In genomic region chr12:71047473-71048078, GRCm38 (mm10) we compare ENCODE assay signal across 7 mouse cellular contexts. TPM values are rescaled to one million over a fixed set of nuclear protein-coding genes. Genes with fewer than 3 reads are reported as not detected.
DNase-seq lines count a peak whose midpoint lies in the region; ATAC-seq and TF ChIP-seq lines count a peak whose summit lies in the region.

No protein-coding gene starts in this region.

- 37% methylated on average over 8 of the region's 8 CpGs for WGBS in lung, adult 2 months
- WGBS in embryonic facial prominence, embryonic 12.5 days: 60% methylated on average over 8 of the region's 8 CpGs
- 40% methylated on average over 8 of the region's 8 CpGs for WGBS in hindbrain, embryonic 13.5 days
- 32% methylated on average over 8 of the region's 8 CpGs for WGBS in midbrain, postnatal 0 days

- no peaks in the 10 kb centered on the region for H3K9me3 ChIP-seq in embryonic facial prominence, embryonic 12.5 days
- H3K9me3 ChIP-seq in hindbrain, embryonic 13.5 days: no peaks in the 10 kb centered on the region
- H3K9me3 ChIP-seq in midbrain, postnatal 0 days (ENCODE audit: low read length): no peaks in the 10 kb centered on the region

- peaks cover 13% of the 10 kb centered on the region for H3K36me3 ChIP-seq in embryonic facial prominence, embryonic 12.5 days
- peaks cover 18% of the 10 kb centered on the region for H3K36me3 ChIP-seq in hindbrain, embryonic 13.5 days
- no peaks in the 10 kb centered on the region for H3K36me3 ChIP-seq in midbrain, postnatal 0 days (ENCODE audit: insufficient read depth, low read length)

- peak overlapping the region; percentile 41 for H3K4me2 ChIP-seq in embryonic facial prominence, embryonic 12.5 days (replicated peaks)
- peak overlapping the region; percentile 72 for H3K4me2 ChIP-seq in hindbrain, embryonic 13.5 days
- H3K4me2 ChIP-seq in midbrain, postnatal 0 days (ENCODE audit: low read depth, low read length, poor library complexity, severe bottlenecking): peak overlapping the region; percentile 65

- intact Hi-C loops in left cerebral cortex, postnatal 4 days (cut with DNase I): no loop called here
- intact Hi-C loops in left cerebral cortex, postnatal 10 days (cut with DNase I): no loop called here

- peak overlapping the region; percentile 29 for H3K4me3 ChIP-seq in lung, adult 2 months (replicated peaks; ENCODE audit: extremely low read depth, low read depth, low read length)
- no peak overlapping the region for H3K4me3 ChIP-seq in embryonic facial prominence, embryonic 12.5 days
- peak overlapping the region; percentile 47 for H3K4me3 ChIP-seq in hindbrain, embryonic 13.5 days
- peak overlapping the region; percentile 45 for H3K4me3 ChIP-seq in midbrain, postnatal 0 days (ENCODE audit: low read depth, low read length)

- no peak for TF ChIP-seq POLR2A in lung, adult 2 months (IDR thresholded peaks at IDR 0.05; ENCODE audit: borderline replicate concordance, extremely low read depth, low read depth, low read length)

- no peak for DNase-seq in lung, adult 2 months
- no peak for DNase-seq in lung, postnatal 14 days
- DNase-seq in midbrain, postnatal 0 days (ENCODE audit: low spot score): no peak
- no peak for DNase-seq in left cerebral cortex, postnatal 4 days
- DNase-seq in left cerebral cortex, postnatal 10 days (ENCODE audit: extremely low spot score in 1 of 2, low spot score in 2 of 2): no peak

- H3K9ac ChIP-seq in embryonic facial prominence, embryonic 12.5 days: no peak overlapping the region
- H3K9ac ChIP-seq in hindbrain, embryonic 13.5 days: peak overlapping the region; percentile 76
- peak overlapping the region; percentile 70 for H3K9ac ChIP-seq in midbrain, postnatal 0 days (replicated peaks; ENCODE audit: low read length, poor library complexity, severe bottlenecking)

- peaks cover 17% of the 10 kb centered on the region for H3K4me1 ChIP-seq in lung, adult 2 months (ENCODE audit: control insufficient read depth, insufficient read depth, low read length)
- peaks cover 5% of the 10 kb centered on the region; the same call in 1 of the 2 replicates for H3K4me1 ChIP-seq in embryonic facial prominence, embryonic 12.5 days
- H3K4me1 ChIP-seq in hindbrain, embryonic 13.5 days (replicated peaks): peaks cover 34% of the 10 kb centered on the region
- no peaks in the 10 kb centered on the region for H3K4me1 ChIP-seq in midbrain, postnatal 0 days (ENCODE audit: insufficient read depth, low read length)

- H3K27ac ChIP-seq in embryonic facial prominence, embryonic 12.5 days: peak overlapping the region; percentile 90
- H3K27ac ChIP-seq in hindbrain, embryonic 13.5 days: peak overlapping the region; percentile 93
- peak overlapping the region; percentile 89 for H3K27ac ChIP-seq in midbrain, postnatal 0 days (ENCODE audit: low read depth, low read length)

- ATAC-seq in embryonic facial prominence, embryonic 12.5 days (ENCODE audit: insufficient number of reproducible peaks, insufficient read depth, low FRiP score, low TSS enrichment): no peak
- peak; percentile 78 for ATAC-seq in hindbrain, embryonic 13.5 days (ENCODE audit: low FRiP score)
- ATAC-seq in midbrain, postnatal 0 days (ENCODE audit: low FRiP score): 0 out of 2 replicates have a peak, but pooled peaks have one; percentile 55

- no peaks in the 10 kb centered on the region for H3K27me3 ChIP-seq in embryonic facial prominence, embryonic 12.5 days
- no peaks in the 10 kb centered on the region for H3K27me3 ChIP-seq in hindbrain, embryonic 13.5 days
- H3K27me3 ChIP-seq in midbrain, postnatal 0 days (ENCODE audit: insufficient read depth, low read length): no peaks in the 10 kb centered on the region

- TF ChIP-seq CTCF in lung, adult 2 months (IDR thresholded peaks at IDR 0.05; ENCODE audit: insufficient read depth, low read length): no peak
- no peak for TF ChIP-seq CTCF in midbrain, postnatal 0 days (IDR thresholded peaks at IDR 0.05)

RNA-seq across cellular contexts. Expression of gene Arid4a, which starts 31.8 kb away (rescaled TPM):
- 4.1 and 5.4 TPM in 2 replicates for polyA plus RNA-seq in lung, adult 2 months (2012; rRNA removed)
- 33.1 and 34.0 TPM in 2 replicates for polyA plus RNA-seq in embryonic facial prominence, embryonic 12.5 days (2016; fragmentation: Nextera tagmentation; extraction: Ambion mirVana)
- 41.2 and 41.3 TPM in 2 replicates for polyA plus RNA-seq in hindbrain, embryonic 13.5 days (2015; fragmentation: Nextera tagmentation; extraction: Ambion mirVana)
- 11.0 and 11.1 TPM in 2 replicates for total RNA-seq in midbrain, postnatal 0 days (2014; rRNA removed)
- polyA plus RNA-seq in midbrain, postnatal 0 days (2015; fragmentation: Nextera tagmentation; extraction: Ambion mirVana): 40.0 and 43.4 TPM in 2 replicates
- total RNA-seq in left cerebral cortex, postnatal 4 days (2021): 10 to 100 TPM; 36.1 to 38.4 TPM
- total RNA-seq in left cerebral cortex, postnatal 10 days (2021): 10 to 100 TPM; 31.2 to 32.2 TPM
